Mouse (Mus musculus): ENCODE results near the gene Tubgcp6.

Gene Tubgcp6

DNA sequence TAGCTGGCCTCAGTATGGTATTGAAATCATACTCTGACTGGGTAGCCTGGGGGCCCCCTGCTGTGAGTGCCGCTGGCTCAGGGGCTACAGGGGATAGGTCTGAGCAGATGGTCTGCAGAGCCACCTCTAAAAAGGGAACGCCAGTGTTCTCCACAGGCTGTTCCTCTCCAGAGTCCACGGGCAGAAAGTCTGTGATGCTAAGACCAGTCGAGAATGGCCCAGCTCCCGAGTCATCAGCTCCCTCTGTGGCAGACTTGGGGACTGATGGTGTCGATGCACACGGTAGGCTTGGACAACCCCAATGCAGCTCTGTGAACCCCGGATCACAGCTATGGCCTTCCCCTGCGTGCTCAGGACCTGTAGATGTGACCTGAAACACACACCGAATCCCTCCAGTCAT lies 19.0 kb downstream of the Tubgcp6 start:
- no peak for DNase-seq (ENCODE audit: low spot score in 2 of 2)

DNA sequence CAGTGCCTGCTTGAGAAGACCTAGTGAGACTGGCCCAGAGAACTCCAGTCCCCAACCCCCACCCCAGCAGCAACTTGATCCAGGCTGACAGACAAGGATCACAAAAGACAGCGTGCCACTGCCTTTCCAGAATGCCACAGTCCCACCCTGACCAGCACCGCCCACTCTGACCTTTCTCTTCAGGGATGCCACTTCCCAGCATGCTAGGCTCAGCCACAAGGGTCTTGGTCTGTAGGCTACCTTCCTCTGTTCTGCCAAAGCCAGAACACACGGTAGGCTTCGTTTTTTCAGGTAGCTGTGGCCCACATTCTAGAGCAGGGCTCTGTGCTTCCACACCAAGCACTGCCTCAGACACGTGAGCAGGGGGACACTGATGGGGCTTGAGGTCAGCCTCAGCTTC lies 20.3 kb downstream of the Tubgcp6 start:
- DNase-seq (ENCODE audit: low spot score in 2 of 2) = no peak

DNA sequence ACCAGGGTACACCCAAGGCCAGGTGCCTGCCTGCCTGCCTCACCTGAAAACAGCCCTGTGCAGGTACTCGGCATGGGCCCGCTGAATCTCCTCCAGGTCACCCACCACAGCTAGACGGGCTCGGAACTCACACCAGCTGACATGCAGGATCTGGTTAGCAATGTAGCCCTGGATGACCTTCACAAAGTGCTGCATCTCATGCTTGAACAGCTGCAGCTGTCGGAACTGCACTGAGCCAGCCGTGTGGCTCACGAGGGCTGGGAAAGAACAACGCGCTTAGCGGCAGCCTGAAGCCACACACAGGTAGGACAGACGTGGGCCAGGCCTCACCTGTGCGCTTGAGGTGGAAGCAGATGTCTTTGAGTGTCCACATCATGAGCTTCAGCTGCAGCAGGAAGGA lies 22.1 kb downstream of the Tubgcp6 start:
- DNase-seq (ENCODE audit: low spot score in 2 of 2) = no peak

DNA sequence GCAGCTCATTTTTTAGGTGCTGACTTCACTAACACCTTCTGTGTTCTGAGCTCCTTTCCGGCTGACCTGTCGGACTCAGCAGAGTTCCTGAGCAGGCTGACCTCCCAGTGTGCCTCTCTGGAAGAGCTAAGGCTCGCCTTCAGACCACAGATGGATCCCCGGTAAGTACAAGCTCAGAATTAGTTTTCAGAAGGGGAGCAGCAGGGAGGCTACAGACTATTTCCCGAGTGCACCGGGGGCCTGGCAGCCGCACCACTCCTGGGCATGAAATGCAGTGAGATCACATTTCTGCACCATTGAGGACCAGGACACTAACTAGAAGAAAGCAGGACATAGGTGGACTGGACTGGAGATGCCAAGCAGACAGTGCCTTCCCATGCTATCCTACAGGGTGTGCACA lies 24.3 kb downstream of the Tubgcp6 start:
- no peak for DNase-seq (ENCODE audit: low spot score in 2 of 2)

DNA sequence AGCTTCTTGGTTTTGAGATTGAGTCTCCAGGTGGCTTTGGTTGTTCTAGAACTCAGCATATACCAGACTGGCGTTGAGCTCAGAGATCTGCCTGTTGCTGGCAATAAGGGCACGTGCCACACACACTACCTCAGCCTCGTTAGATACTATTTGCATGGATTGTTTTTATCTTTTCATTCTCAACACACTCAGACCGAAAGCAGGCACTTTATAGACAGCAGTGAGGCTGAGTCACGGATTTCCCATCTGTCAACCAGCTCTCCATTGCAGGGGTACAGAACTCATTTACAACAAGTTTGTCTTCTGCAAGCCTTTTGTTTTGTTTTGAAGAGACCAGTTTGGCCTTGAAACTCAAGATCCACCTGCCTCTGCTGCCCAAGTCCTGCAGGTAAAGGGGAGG lies 25.5 kb downstream of the Tubgcp6 start:
- no peak for DNase-seq (ENCODE audit: low spot score in 2 of 2)

DNA sequence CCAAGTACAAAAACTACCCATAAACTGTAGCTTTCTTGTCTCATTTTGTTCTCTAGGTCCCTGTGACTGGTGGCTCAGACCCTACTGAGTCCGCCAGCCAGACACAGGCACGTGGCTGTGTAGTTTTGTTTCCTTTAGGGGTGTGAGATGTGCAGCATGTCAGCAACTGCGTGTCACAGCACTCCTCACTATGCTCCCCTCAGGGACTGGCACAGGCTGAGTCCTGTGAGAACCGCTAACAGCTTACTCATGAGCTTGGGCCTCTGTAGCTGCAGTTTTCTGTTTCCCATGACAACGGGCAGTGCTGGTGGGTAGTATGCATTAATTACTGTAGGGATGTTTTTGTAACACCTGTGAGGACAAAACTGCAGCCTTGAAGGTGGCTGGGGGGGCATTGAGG lies 30.7 kb downstream of the Tubgcp6 start:
- no peak for DNase-seq (ENCODE audit: low spot score in 2 of 2)

DNA sequence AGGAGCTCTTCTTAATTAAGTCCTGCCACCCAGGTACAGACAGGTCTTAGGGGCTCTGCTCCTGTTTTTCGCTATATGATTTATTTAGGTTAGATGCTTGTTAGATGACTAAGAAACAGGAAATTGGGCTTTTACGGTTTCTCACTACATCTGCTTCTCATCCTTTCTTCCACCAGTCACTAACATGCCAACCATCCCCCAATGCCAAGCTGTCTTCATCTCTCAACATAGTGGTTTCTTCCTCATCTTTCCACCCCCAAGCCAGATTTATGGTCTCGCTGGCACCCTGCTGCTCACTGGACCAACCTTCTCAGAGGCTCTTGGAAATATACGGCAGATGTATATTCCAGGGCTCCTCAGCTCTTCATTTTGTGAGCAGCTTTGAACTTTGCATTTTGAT lies 32.2 kb downstream of the Tubgcp6 start:
- DNase-seq (ENCODE audit: low spot score in 2 of 2) = no peak

DNA sequence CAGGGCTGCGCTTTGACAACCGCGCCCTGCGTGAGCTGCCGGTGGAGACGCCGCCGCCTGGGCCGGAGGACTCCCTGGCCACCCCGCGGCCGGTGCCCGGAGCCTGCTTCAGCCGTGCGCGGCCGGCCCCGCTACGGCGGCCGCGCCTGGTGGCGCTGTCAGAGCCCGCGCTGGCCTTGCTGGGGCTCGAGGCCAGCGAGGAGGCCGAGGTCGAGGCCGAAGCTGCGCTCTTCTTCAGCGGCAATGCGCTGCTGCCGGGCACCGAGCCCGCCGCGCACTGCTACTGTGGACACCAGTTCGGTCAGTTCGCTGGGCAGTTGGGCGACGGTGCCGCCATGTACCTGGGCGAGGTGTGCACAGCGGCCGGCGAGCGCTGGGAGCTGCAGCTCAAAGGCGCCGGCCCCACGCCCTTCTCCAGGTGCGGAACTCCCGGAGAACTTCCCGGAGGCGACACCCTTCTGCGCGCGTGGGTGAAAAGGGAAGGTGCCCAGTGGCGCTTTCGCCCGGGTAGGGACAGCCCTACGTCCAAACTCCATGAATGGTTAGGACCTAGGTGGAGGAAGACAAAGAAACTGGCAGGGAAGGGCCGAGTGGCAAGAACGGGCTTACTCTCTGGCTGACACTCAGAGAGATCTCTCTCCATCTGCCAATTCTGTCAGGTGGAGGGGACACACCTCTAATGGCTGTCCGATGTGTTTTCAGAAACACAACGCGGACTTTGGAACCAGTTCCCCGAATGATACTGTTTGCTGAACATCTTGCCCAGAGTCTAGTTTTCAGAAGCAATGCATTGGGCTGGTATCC lies 33.5 kb downstream of the Tubgcp6 start:
- no peak for DNase-seq (ENCODE audit: low spot score in 2 of 2)

DNA sequence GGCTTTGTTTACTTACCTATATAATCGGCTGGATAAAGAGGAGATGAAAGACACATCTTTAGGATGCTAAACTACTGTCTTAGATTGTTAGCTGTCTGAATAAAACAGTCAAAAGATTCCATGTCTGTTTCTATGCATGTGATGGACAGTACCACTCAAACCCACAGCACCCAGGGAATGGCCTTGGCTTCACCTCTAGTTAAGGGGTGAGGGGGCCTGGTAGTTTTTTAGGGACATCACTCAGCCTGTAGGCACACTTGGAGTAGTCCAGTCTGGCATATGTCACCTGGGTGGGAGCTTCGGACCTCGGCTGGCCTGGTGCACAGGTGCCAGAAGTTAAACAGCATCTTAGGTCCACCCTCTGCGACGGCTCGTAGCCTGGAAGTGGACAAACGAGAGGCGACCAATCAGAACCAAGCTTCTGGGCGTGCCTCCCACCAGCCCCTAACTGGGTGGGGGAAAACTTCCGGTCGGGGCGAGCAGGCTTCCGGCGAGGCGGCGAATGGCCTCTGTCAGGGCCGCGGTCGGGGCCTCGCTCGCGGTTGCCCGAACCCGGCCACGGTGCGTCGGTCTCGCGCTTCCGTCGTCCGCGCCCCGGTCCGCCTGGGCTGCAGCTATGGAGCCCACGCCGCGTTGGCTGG lies 34.2 kb downstream of the Tubgcp6 start, which contains the start of gene Selenoo:
Gene Selenoo, plus strand, starts transcription at position 478 of the 641 bp plus-strand sequence.
- peak; percentile 77 to 81 for DNase-seq (ENCODE audit: low spot score in 2 of 2)

DNA sequence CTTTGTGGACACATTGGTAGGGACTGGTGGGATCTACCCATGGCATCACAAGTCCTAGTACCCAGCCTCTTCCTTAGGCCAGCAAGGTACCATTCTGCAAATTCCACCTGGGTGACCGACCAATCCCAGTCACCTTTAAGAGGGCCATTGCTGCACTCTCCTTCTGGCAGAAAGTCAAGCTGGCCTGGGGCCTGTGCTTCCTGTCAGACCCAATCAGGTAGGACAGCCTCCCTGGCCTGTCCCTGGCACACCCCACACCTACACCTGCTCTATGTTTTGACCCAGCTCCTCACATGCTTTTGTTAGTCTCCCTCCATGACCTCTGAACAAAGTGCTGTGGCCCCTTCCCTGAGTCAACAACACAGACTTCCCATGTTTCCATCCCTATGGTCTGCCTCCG lies 38.1 kb downstream of the Tubgcp6 start:
- DNase-seq (ENCODE audit: low spot score in 2 of 2) = no peak

DNA sequence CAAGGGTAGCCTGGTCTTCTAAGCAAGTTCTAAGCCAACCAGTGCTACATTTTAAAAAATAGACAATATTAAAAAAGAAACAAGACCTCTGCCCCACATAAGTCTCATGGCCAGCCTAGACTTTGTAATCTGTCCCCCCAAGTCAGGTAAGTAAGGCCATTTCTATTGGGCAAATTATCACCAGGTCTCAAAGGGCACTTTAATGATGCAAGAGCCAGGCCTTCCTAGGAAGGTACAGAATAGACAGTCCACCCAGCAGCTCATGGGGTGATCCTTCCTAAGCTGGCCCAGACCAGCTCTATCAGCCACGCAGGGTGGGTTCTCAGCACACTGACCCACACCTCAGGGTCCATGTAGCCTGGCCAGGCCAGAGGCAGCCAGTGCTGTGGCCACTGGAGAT lies 39.0 kb downstream of the Tubgcp6 start:
- DNase-seq (ENCODE audit: low spot score in 2 of 2) = no peak

DNA sequence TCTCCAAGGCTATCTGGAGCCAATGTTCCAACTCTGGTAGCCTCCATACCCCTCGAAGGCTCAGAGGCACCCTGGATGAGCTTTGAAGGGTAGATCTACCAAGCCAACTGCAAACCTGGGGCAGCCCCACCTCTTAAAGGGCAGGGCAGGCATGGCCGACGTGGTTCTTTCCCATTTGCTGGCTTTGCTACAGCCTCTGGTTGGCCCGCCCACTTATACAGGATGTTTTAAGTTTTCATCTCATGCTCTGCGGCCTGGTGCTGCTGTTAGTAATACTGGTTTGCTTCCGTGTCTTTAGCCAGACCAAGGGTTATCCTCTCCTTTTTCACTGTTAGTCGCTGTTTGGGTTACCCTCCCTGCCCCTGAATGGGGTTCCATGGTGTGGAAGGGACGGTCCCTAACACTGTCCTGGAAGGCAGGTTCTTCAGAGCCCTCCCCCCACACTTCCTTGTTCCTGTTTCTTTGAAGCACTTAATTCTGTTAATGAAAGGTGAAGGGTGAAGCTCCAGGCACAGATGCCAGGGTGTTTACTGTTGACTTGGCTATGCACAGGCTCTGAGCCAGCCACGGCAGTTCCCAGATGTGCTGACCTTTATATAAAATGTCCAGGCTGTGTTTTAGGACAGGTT lies 44.6 kb downstream of the Tubgcp6 start:
- peak; percentile 72 to 78 for DNase-seq (ENCODE audit: low spot score in 2 of 2)

DNA sequence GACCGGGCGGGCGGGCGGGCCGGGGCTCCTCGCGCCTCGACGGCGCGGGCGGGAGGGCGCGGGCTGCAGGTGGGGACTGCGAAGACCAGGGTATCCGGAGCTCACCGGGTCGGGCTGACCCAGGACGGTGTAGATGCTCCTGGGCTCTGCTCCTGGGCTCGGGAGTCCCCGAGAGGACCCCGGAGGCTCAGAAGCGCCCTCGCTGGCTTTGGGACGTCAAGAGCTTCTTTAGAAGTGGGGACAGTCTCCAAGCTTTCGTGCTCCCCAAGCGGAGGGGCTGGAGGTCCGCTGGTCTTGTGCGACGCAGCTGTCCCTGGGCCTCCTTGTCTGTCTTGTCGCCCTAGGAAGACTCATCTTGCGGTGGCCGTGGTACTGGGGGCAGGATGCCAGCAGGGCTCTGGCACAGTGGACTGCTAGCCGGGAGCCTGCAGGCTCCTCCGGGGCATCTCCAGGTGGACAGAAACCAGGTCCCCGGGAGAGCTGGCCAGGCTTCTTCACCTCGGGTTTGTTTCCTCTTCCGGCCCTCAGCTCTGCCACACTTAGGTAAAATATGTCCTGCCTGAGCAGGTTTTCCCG lies 46.7 kb downstream of the Tubgcp6 start:
- DNase-seq (ENCODE audit: low spot score in 2 of 2) = peak; percentile 24 to 25

DNA sequence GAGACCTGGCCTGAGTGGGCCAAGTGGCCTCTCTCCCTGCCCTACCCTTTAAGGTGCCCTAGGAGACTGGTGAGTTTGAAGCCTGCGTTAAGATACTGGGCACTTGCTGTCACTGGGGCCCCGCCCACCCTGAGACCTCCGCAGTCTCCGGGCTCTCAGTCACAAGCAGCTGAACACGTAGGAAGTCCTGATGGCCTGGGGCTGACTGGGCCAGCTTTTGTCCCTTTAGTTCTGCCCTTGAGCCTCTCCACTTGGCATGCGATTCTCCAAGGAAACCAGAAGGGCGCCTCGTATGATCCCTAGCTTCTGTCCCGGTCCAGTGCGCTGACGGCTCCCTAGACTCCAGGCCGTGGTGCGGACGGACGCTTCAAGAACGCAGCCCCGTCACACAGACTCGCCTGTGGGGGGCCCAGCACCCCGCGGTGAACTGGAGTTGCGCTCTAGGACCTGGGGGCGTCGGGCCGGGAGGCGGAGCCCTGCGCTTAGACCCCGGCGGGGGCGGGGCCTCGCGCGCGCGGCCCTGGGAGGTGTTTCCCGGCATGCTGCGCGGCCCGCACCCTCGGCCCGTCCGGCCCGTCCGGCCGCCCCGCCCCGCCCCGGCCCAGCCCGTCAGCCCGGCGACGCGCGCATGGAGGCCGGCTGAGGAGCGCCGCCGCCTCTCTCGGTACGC lies 47.3 kb downstream of the Tubgcp6 start:
- DNase-seq (ENCODE audit: low spot score in 2 of 2) = peak; percentile 71 to 82

DNA sequence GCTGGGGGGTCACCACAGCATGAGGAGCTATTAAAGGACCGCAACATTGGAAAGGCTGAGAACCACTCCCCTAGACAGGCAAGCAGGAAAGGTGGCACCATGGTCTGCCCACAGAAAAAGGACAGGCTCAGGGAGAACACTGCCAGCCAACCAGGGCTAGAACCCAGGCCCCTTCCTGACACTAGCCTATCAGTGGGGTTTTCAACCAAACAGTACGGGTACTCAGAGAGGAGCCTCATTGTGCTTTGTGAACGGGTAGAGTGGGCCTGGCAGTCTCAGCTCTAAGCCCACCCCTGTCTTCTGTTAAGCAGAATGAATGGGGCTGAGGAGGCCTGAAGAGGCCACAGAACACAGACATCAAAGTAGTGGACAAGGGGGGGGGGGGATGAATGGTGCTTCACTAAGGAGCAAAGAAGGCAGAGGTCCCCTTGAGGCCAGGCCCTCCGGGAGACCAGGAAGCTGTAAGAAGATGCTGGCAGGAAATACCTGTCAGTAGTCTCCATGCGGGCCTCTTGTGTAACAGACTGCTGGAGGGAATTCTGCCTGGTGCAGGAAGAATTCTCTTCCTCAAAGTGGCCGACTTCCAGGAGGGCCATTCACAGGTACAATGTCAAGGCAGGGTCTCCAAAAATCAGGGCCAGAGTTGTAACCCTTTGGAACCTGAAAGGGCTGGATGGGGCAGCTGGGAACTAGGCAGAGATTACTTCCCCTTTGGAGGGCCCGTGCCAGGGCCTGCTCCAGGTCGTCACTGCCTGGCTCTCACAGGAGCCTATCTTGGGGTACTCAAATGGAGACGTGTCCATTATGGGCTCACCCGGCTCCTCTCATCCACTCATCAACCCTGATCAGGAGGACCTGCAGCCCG lies 48.1 kb downstream of the Tubgcp6 start, which contains the start of gene Trabd:
Gene Trabd, plus strand, starts transcription at position 512 of the 865 bp plus-strand sequence.
- no peak for DNase-seq (ENCODE audit: low spot score in 2 of 2)

DNA sequence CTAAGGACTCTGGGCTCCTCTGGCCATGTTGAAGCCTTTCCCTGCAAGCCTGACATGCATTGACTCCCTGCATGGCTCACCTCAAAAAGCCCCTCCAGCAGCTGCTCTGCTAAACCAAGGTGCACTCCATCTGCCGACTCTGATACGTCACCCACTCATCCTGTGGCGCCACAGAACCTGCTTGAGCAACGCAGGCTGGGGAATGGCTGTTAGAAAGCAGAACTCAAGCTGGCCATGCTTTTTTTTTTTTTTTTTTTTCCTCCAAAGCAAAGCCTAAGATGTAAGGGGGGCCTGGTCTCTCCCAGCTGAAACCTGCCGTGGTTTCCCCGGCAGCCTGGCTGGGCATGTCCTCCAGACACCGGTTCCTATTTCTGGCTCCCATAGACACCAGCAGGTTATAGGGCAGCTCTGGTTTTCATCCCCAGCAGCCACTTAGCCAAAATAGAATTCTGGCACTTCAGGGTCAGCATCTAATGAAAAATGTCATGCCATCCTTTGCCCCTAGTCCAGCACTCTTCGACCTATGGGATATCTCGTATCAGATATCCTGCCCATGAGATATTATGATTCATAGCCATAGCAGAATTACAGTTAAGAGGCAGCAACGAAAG lies 48.8 kb downstream of the Tubgcp6 start:
- no peak for DNase-seq (ENCODE audit: low spot score in 2 of 2)

DNA sequence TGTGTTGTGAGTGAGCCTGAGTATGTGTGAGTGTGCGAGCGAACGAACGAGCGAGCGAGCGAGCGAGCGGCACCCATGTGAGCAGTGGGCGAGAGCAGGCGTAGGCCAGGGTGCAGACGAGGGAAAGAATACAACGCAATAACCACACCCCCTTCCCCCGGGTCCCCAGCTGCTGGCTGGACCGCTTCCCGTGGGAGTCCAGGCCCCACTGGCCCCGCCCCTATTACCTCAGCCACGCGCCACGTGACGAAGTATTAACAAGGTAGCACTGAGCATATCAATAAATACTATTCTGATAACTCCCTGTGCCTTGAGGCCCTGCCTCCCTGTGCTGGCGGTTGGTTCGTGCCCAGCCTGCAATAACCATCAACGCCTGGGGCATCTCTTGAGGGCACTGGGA lies 52.3 kb downstream of the Tubgcp6 start:
- no peak for DNase-seq (ENCODE audit: low spot score in 2 of 2)

DNA sequence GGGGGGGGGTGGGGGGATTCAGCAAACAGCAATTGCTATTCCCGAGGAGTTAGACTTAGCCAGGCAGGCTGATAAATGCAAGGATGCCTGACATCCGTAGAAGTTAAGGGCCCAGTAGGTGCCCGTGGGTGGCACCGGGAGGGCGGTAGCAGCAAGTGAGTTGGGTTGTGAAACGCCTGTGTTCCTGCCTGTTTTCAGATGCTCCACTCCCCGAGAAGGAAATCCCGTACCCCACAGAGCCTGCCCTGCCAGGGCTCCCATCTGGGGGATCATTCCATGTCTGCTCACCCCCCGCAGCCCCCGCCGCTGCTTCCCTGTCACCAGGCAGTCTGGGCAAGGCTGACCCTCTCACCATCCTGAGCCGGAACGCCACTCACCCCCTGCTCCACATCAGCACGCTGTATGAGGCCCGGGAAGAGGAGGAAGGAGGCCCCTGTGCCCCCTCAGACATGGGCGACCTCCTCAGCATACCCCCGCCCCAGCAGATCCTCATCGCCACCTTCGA lies 53.5 kb downstream of the Tubgcp6 start:
- DNase-seq (ENCODE audit: low spot score in 2 of 2) = no peak

DNA sequence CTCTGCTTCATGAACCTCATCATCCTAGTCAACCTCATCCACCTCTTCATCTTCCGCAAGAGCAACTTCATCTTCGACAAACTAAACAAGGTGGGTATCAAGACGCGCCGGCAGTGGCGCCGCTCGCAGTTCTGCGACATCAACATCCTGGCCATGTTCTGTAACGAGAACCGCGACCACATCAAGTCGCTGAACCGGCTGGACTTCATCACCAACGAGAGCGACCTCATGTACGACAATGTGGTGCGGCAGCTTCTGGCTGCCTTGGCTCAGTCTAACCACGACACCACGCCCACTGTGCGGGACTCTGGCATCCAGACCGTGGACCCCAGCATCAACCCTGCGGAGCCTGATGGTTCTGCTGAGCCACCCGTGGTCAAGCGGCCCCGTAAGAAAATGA lies 54.7 kb downstream of the Tubgcp6 start:
- no peak for DNase-seq (ENCODE audit: low spot score in 2 of 2)

DNA sequence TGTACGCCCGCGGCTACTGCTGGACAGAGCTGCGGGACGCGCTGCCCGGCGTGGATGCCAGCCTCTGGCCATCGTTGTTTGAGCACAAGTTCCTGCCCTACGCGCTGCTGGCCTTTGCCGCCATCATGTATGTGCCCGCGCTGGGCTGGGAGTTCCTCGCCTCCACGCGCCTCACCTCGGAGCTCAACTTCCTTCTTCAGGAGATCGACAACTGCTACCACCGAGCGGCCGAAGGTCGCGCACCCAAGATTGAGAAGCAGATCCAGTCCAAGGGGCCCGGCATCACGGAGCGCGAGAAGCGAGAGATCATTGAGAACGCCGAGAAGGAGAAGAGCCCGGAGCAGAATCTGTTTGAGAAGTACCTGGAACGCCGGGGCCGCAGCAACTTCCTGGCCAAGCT lies 55.3 kb downstream of the Tubgcp6 start:
- no peak for DNase-seq (ENCODE audit: low spot score in 2 of 2)

All from natural killer cell, adult 2 months (primary cell).